Mouse (Mus musculus) forebrain, embryonic 11.5 days (tissue): ENCODE measurements around the gene Igbp1. TPM values are rescaled to one million over a fixed set of nuclear protein-coding genes. Genes with fewer than 3 reads are reported as not detected.

Experiments used
- polyA plus RNA-seq: library from polyadenylated mRNA; unstranded; fragments of >200 nt; fragmentation: Nextera tagmentation; extraction: Ambion mirVana; gene quantifications from 2 replicates; pipeline ENCODE4 v1.2.1, GENCODE M21; 2014

The Igbp1 gene
- polyA plus RNA-seq, 1 experiment from 2014 or later: 33.8 TPM

Other genes starting within 250 kb of the Igbp1 start
- gene Otud6a, start 65.3 kb upstream of the Igbp1 start, polyA plus RNA-seq: not detected in 2 replicates
- 0.35 and 0.77 TPM in 2 replicates for gene Awat2, start 51.6 kb upstream of the Igbp1 start, polyA plus RNA-seq
- gene Dgat2l6, start 30.5 kb downstream of the Igbp1 start, polyA plus RNA-seq: not detected in 2 replicates
- gene Awat1, start 78.0 kb downstream of the Igbp1 start, polyA plus RNA-seq: not detected in 2 replicates
- not detected in 2 replicates for gene P2ry4, start 100.6 kb downstream of the Igbp1 start, polyA plus RNA-seq
- 0.23 TPM in 1 of 2 replicates, not detected in the other for gene Arr3, start 111.2 kb downstream of the Igbp1 start, polyA plus RNA-seq
- 59.5 and 63.2 TPM in 2 replicates for gene Kif4, start 131.4 kb downstream of the Igbp1 start, polyA plus RNA-seq
- gene Pdzd11, start 132.3 kb downstream of the Igbp1 start, polyA plus RNA-seq: 134 and 138 TPM in 2 replicates
- gene Gdpd2, start 235.6 kb downstream of the Igbp1 start, polyA plus RNA-seq: 6.4 and 6.5 TPM in 2 replicates